Mouse (Mus musculus) heart, embryonic 16.5 days (tissue): ENCODE data around the gene Trpm1. TPM values are rescaled to one million over a fixed set of nuclear protein-coding genes. Genes with fewer than 3 reads are reported as not detected.
"Not testable (repeated sequence)": the region's sequence is repeated elsewhere in the genome, so short reads cannot be mapped to it uniquely, and the experiment has no call there.

ENCODE experiments used
- ATAC-seq: fragments of 200-750 bp; cut with Nextera tagmentation; replicated peaks from 2 replicates; pipeline ENCODE4 v1.8.0; 2017; ENCODE audit warnings: moderate number of reproducible peaks; ENCODE audit not compliant: insufficient read depth, low FRiP score; ENCODE audit errors: extremely low read depth
- H3K27ac ChIP-seq: fragments of 300-500 bp; sonication (generic); 2 replicates; pipeline ENCODE4 v1.5.1; 2014; ENCODE audit warnings: mild to moderate bottlenecking, low read length, control low read depth, moderate library complexity
- H3K27me3 ChIP-seq: fragments of 300-500 bp; sonication (generic); 2 replicates; pipeline ENCODE4 v1.6.1; 2014; ENCODE audit warnings: low read length, mixed read lengths; ENCODE audit not compliant: control insufficient read depth, insufficient read depth
- H3K36me3 ChIP-seq: fragments of 300-500 bp; sonication (generic); 2 replicates; pipeline ENCODE4 v1.6.1; 2014; ENCODE audit not compliant: control insufficient read depth, insufficient read depth
- H3K4me1 ChIP-seq: fragments of 300-500 bp; sonication (generic); 2 replicates; pipeline ENCODE4 v1.6.1; 2014; ENCODE audit warnings: low read length, mixed read lengths; ENCODE audit not compliant: control insufficient read depth, insufficient read depth
- H3K4me2 ChIP-seq: fragments of 300-500 bp; sonication (generic); 2 replicates; pipeline ENCODE4 v1.6.1; 2014; ENCODE audit warnings: low read depth, mild to moderate bottlenecking, control low read depth, low read length
- H3K4me3 ChIP-seq: fragments of 300-500 bp; sonication (generic); 2 replicates; pipeline ENCODE4 v1.5.1; 2014; ENCODE audit warnings: mild to moderate bottlenecking, control low read depth, low read length
- H3K9ac ChIP-seq: fragments of 300-500 bp; sonication (generic); 2 replicates; pipeline ENCODE4 v1.6.1; 2014; ENCODE audit warnings: low read length, control low read depth
- H3K9me3 ChIP-seq: fragments of 300-500 bp; sonication (generic); replicated peaks from 2 replicates; pipeline ENCODE4 v1.6.1; 2016; ENCODE audit warnings: low read length; ENCODE audit not compliant: control insufficient read depth
- WGBS: fragments of 180-500 bp; shearing (Covaris S2); extraction: QIAGEN DNeasy Blood & Tissue Kit; methylation state at CpG from one replicate; pipeline ENCODE4 v1.1.7; 2014; 5-methylcytosine and 5-hydroxymethylcytosine counted together
- polyA plus RNA-seq: library from polyadenylated mRNA; unstranded; fragments of >200 nt; fragmentation: Nextera tagmentation; extraction: Ambion mirVana; gene quantifications from 2 replicates; pipeline ENCODE4 v1.2.1, GENCODE M21; 2015

Gene Trpm1
- polyA plus RNA-seq: 0.32 TPM in 1 of 2 replicates, not detected in the other

DNA sequence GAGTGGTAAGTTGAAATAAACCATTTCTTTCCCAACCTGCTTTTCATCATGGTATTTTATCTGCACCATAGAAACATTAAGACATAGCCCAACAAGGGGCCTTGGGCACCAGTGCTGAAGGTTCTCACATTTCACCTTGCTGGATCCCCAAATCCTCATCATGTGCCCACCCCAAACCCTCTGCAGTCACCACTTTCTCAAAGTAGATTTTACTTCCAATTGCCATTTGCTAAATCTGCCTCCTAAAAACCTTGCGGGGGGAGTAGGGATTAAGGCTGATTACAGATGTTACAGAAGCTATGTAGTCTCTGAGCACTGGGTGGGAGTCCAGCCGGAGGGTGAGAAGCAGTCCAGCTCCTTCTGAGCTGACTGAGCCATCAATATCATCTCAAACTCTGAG lies at the start of gene Trpm1:
TSS of gene Trpm1 (plus strand) at position 301 of the 400 bp plus-strand sequence.
- no peak within 1 kb of the TSS for H3K4me3 ChIP-seq
- no peak within 1 kb of the TSS for H3K27ac ChIP-seq
- no peak within 1 kb of the TSS for H3K9ac ChIP-seq
- WGBS: 82% methylated on average over 2 of the region's 2 CpGs
- H3K9me3 ChIP-seq: no peaks in the 10 kb centered on the region
- no peak within 1 kb of the TSS for H3K4me2 ChIP-seq
- ATAC-seq: no peak
- no peaks in the 10 kb centered on the region for H3K36me3 ChIP-seq
- H3K4me1 ChIP-seq: peaks cover 18% of the 10 kb centered on the region
- H3K27me3 ChIP-seq: no peaks in the 10 kb centered on the region

DNA sequence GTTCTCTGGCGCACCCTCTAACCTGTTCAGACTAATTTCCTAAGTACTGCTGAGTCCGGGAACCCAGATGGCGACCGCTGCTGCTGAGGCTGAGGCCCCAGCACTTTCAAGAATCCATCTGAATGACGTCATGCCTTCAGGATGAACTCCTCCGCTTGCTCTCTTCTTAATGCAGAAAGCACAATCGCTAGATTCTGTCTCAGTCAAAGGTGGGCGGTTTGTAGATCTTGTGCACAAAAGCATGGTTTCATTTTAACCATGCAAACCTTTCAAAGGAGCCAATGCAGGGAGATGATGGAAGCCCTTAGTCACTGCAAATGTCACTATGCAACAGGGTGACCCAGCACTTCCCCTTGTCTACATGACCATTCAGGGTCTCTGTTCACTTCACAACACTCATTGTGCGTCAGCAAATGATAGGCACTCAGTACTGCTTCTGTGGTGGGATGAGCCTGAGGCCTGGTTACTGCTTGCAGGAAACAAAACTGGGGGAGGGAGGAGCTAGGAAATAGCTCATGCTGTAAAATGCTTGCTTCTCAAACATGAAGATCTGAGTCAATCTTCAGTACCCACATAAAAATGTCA lies 31.4 kb upstream of the Trpm1 start:
- no peaks in the 10 kb centered on the region for H3K36me3 ChIP-seq
- no peak overlapping the region for H3K4me3 ChIP-seq
- H3K27me3 ChIP-seq: no peaks in the 10 kb centered on the region
- H3K9ac ChIP-seq: no peak overlapping the region
- no peaks in the 10 kb centered on the region for H3K4me1 ChIP-seq
- ATAC-seq: no peak
- 79% methylated on average over 9 of the region's 9 CpGs for WGBS
- no peaks in the 10 kb centered on the region for H3K9me3 ChIP-seq
- H3K4me2 ChIP-seq: no peak overlapping the region
- H3K27ac ChIP-seq: no peak overlapping the region

DNA sequence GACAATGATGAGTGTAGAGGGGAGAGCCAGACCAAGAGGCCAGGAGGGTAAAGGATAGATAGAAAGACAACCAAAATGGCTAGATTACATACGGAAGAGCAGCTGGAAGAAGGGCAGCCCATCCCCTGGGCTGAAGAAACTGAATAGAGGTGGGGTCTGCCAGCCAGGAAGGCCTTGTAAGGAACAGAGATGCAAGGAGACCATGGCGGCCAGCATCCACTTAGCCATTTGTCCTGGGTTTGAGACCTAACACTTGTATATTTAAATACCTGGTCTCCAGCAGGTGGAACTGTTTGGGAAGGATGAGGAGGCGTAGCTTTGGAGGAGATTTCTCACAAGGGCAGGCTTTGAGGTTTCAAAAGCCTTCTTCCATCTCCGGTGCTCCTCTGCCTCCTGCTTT lies 29.9 kb upstream of the Trpm1 start:
- 83% methylated on average over 4 of the region's 4 CpGs for WGBS
- H3K4me1 ChIP-seq: no peaks in the 10 kb centered on the region

DNA sequence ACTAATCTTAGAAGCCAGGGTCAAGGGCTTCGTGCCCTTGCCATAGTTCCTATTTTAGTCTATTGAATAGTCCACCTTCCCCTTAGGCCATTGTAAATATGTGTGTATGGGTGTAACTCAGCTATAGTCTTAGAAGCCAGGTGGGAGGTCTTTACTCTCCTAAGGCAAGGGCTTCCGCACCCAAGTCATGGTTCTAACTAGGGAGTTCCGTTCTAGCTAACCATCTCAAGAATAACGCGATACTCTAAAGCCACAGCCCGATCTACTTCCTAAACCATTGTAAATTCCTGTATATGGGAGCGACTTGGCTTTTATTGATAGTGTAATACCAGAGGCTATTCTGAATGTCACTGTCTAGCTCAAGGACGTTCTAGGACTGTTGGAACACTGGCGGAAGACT lies 27.6 kb upstream of the Trpm1 start:
- H3K27me3 ChIP-seq, H3K36me3 ChIP-seq, H3K9ac ChIP-seq, ATAC-seq, H3K9me3 ChIP-seq, H3K4me1 ChIP-seq, H3K4me2 ChIP-seq, H3K4me3 ChIP-seq, H3K27ac ChIP-seq: not testable (repeated sequence)
- 89% methylated on average over 8 of the region's 9 CpGs for WGBS

More for the DNA sequence above, 29.9 kb upstream of the Trpm1 start:
- Histone ChIP-seq H3K27ac (no peak overlapping the region), H3K36me3 (no peaks in the 10 kb centered on the region), H3K27me3 (no peaks in the 10 kb centered on the region), H3K4me2 (no peak overlapping the region), H3K9me3 (no peaks in the 10 kb centered on the region), H3K4me3 (no peak overlapping the region), H3K9ac (no peak overlapping the region)
- no peak for ATAC-seq

DNA sequence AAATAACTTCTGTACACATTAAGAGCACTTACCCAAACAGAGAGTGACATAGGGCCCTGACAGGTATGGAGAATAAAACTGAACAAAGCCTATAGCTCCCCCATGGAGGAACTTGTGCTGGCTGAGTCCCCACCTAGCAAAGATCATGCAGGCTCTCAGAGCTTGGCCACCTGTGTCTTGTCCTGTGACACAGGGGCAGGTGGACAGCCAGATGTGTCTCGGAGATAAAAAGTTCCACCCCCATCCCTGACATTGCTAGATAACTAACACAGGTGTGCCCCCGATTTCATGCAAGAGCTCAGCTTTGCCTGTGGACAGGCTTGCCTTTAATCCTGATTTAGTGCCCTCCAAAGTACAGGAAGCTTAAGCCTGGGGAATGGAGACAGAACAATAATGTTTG lies 13.8 kb upstream of the Trpm1 start:
- WGBS: 62% methylated on average over 2 of the region's 2 CpGs
- H3K27ac ChIP-seq: no peak overlapping the region
- ATAC-seq: no peak
- no peaks in the 10 kb centered on the region for H3K27me3 ChIP-seq
- H3K9ac ChIP-seq: no peak overlapping the region
- H3K4me1 ChIP-seq: no peaks in the 10 kb centered on the region
- H3K4me3 ChIP-seq: no peak overlapping the region
- H3K9me3 ChIP-seq: no peaks in the 10 kb centered on the region
- no peaks in the 10 kb centered on the region for H3K36me3 ChIP-seq
- H3K4me2 ChIP-seq: no peak overlapping the region

DNA sequence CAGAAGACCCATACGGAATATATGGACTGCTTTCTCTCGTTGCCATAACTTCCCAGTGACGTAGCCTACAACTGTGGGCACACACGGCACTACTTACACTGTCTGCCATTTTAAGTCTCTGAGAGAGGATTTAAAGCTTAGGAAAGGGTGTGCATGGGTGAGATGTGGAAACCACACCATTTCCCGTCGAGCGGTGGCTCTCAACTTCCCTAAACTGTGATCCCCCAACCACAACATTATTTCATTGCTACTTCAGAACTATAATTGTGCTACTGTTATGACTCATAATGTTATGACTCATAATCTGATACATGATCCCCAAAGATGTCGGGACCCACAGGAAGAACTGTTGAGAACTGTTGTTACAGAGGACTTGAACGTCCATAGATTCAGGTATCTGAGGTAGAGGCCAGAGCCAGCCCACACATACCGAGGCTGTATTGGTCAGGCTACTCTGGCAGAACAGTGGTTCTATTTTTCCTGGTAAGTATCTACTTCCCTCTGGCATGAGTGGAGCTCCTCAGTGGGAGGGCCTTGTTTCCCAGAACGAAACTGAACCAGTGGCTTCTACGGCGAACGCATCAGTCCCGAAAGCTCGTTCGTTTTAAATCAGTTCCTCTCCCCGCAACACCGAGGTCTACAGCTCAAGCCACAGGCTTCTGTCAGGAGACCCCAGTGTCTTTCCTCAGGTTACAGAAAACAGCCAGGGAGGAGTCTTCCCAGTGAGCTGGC lies 12.2 kb upstream of the Trpm1 start:
- Histone ChIP-seq H3K36me3 (no peaks in the 10 kb centered on the region), H3K9ac (no peak overlapping the region), H3K4me1 (no peaks in the 10 kb centered on the region), H3K27me3 (no peaks in the 10 kb centered on the region), H3K4me2 (peak overlapping the region; percentile 24), H3K9me3 (no peaks in the 10 kb centered on the region), H3K27ac (no peak overlapping the region), H3K4me3 (no peak overlapping the region)
- ATAC-seq: no peak
- 83% methylated on average over 19 of the region's 19 CpGs for WGBS

DNA sequence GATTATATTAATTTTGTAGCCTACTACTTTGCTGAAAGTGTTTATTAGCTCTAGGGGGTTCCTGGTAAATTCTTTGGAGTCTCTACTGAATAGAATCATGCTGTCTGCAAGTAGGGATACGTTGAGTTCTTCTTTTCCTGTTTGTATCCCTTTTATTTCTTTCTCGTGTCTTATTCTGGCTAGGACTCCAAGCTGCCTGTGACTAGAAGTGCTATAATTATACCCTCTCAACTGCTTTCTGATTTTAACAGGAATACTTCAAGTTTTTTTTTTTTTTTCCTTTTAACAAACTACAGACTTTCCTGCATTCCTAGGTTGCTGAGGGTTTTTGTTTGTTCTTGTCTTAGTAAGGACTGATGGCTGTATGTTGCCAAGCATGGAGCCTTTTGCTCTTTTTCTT lies 4.3 kb upstream of the Trpm1 start:
- Histone ChIP-seq H3K27me3 (no peaks in the 10 kb centered on the region), H3K4me2 (no peak overlapping the region), H3K27ac (no peak overlapping the region), H3K9me3 (no peaks in the 10 kb centered on the region), H3K4me3 (no peak overlapping the region), H3K36me3 (no peaks in the 10 kb centered on the region), H3K9ac (no peak overlapping the region), H3K4me1 (no peaks in the 10 kb centered on the region)
- no peak for ATAC-seq
- 46% methylated on average over 2 of the region's 2 CpGs for WGBS

DNA sequence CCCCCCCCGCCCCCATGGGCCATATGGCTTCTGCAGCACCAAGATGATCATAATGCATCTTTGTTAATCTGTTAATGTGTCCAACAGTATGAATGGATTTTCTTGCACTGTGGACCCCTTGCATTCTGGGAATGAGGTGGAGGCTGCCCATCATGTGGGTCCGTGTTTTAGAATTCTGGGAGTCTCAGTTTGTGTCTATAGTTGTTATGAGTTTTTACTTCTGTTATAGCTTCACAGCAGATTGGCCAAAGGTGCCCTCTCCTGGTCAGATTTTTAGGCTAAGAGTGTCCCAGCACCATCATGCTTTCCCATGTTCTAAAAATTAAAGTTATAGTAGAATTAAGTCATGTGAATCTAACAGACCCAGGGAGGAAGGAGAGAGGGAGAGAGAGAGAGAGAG lies 3.9 kb upstream of the Trpm1 start:
- no peaks in the 10 kb centered on the region for H3K27me3 ChIP-seq
- no peak overlapping the region for H3K4me2 ChIP-seq
- no peaks in the 10 kb centered on the region for H3K9me3 ChIP-seq
- no peak overlapping the region for H3K9ac ChIP-seq
- no peaks in the 10 kb centered on the region for H3K4me1 ChIP-seq
- no peak for ATAC-seq
- no peak overlapping the region for H3K4me3 ChIP-seq
- no peak overlapping the region for H3K27ac ChIP-seq
- WGBS: 30% methylated on average over 2 of the region's 2 CpGs
- no peaks in the 10 kb centered on the region for H3K36me3 ChIP-seq

DNA sequence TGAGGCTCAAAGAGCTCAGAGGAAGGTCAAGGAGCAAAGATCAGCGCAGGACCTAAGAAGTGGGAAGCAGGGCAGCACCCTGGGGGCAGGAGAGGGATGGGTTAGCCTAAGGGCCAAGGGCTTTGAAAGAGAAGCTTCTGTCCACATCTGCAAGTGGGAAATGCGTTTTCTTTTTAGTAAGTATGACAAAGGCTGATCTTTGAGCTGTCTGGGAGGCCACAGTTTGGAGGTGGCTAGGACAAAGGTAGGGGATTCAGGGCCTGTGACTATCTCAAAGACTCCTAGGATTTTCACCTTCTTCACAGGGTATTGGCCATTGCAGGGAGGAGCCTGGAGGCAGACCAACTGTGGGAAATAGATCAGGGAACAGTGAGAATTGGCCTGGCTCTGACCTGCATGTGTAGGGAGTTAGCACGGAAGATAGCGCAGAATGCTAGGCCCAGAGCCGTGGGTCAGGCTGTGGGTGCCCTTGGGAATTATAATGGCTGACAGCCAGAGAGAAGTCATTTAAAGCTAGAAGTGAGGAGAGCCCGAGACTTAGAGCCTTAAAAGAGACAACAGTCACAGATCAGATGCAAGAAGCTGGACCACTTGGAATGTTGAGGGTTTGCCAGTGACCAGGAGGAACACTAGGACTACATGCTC lies 3.1 kb upstream of the Trpm1 start:
- WGBS: 58% methylated on average over 6 of the region's 6 CpGs
- H3K4me1 ChIP-seq: peaks cover 6% of the 10 kb centered on the region
- no peaks in the 10 kb centered on the region for H3K27me3 ChIP-seq
- no peak overlapping the region for H3K9ac ChIP-seq
- no peak overlapping the region for H3K27ac ChIP-seq
- H3K4me2 ChIP-seq: no peak overlapping the region
- H3K4me3 ChIP-seq: no peak overlapping the region
- no peaks in the 10 kb centered on the region for H3K9me3 ChIP-seq
- no peaks in the 10 kb centered on the region for H3K36me3 ChIP-seq
- no peak for ATAC-seq
